Comparison of ENCODE assay signal across 9 mouse cellular contexts in the genomic region with DNA sequence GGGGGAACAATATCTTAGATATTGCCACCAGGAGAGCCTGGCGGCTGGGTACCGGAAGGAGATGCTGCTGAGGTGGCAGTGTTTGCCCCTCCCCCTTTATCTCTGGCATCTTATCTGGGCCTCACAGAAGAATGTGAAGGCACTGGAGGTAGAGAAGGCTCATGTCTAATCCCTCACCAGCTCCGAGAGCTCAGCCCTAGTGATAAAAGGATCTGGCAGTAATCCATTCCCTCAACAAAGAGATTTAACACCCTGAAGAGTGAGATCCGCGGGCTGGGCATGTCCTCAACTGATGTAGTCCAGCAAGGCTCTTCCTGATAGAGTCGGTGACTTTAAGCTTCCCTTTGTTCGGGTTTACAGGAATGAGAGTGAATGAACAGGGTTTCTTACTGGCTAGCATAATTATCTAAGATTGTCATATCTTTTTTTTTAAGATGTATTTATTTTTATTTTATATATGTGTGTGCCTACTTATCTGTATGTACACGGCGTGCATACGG. TPM values are rescaled to one million over a fixed set of nuclear protein-coding genes. Genes with fewer than 3 reads are reported as not detected.
DNase-seq lines count a peak whose midpoint lies in the region; ATAC-seq and TF ChIP-seq lines count a peak whose summit lies in the region.
"Had no signal": no experiment of that assay in that cellular context is flagged by ENCODE, and none has a peak within 500 bp of the region (broad histone marks: within the 10 kb centered on the region; RNA-seq: fewer than 3 reads in every experiment).

No protein-coding gene starts in this region.

- H3K4me1 ChIP-seq in heart, embryonic 11.5 days (ENCODE audit: control insufficient read depth, insufficient read depth, low read length) = peaks cover 3% of the 10 kb centered on the region; the same call in 1 of the 2 replicates
- no peaks in the 10 kb centered on the region for H3K4me1 ChIP-seq in hindbrain, embryonic 14.5 days (replicated peaks; ENCODE audit: control insufficient read depth, insufficient read depth, low read length)
- peaks cover 8% of the 10 kb centered on the region; the same call in 1 of the 2 replicates for H3K4me1 ChIP-seq in neural tube, embryonic 13.5 days (replicated peaks)
- no peaks in the 10 kb centered on the region for H3K4me1 ChIP-seq in lung, postnatal 0 days (ENCODE audit: insufficient read depth, low read depth, low read length)

- H3K27me3 ChIP-seq in heart, embryonic 11.5 days (ENCODE audit: control insufficient read depth, insufficient read depth, low read length) = peaks cover 4% of the 10 kb centered on the region
- no peaks in the 10 kb centered on the region for H3K27me3 ChIP-seq in hindbrain, embryonic 14.5 days (ENCODE audit: control insufficient read depth, insufficient read depth, low read length)
- no peaks in the 10 kb centered on the region; the same call in 1 of the 2 replicates for H3K27me3 ChIP-seq in neural tube, embryonic 13.5 days
- no peaks in the 10 kb centered on the region for H3K27me3 ChIP-seq in lung, postnatal 0 days (replicated peaks; ENCODE audit: insufficient read depth, low read length)

- TF ChIP-seq CTCF in lung, postnatal 0 days (IDR thresholded peaks at IDR 0.05) = no peak

- 8% methylated on average over 10 of the region's 10 CpGs for WGBS in heart, embryonic 11.5 days (ENCODE audit: insufficient replicate concordance)
- 32% methylated on average over 10 of the region's 10 CpGs for WGBS in hindbrain, embryonic 14.5 days
- 41% methylated on average over 10 of the region's 10 CpGs for WGBS in neural tube, embryonic 13.5 days
- WGBS in lung, postnatal 0 days = 9% methylated on average over 10 of the region's 10 CpGs

- H3K4me3 ChIP-seq in heart, embryonic 11.5 days (ENCODE audit: low read depth, low read length) = no peak overlapping the region
- H3K4me3 ChIP-seq in hindbrain, embryonic 14.5 days (replicated peaks; ENCODE audit: low read length) = no peak overlapping the region
- H3K4me3 ChIP-seq in neural tube, embryonic 13.5 days = no peak overlapping the region
- no peak overlapping the region for H3K4me3 ChIP-seq in lung, postnatal 0 days (ENCODE audit: low read depth, low read length)

- H3K4me2 ChIP-seq in heart, embryonic 11.5 days = peak overlapping the region; percentile 41; the same call in 1 of the 2 replicates
- 0 out of 2 replicates have a peak overlapping the region, but pooled peaks have one; percentile 14 for H3K4me2 ChIP-seq in hindbrain, embryonic 14.5 days (replicated peaks)
- H3K4me2 ChIP-seq in neural tube, embryonic 13.5 days = peak overlapping the region; percentile 16; the same call in 1 of the 2 replicates
- H3K4me2 ChIP-seq in lung, postnatal 0 days (replicated peaks; ENCODE audit: low read depth, low read length) = no peak overlapping the region

- DNase-seq in heart, adult 18-20 months = no peak
- DNase-seq in embryo, embryonic 9.5 days (ENCODE audit: extremely low spot score) = peak; percentile 35
- no peak for DNase-seq in hindbrain, embryonic 14.5 days (ENCODE audit: low spot score)
- DNase-seq in kidney, adult 11 months = no peak
- no peak for DNase-seq in lung, postnatal 0 days (ENCODE audit: low spot score)
- no peak for DNase-seq in adrenal gland, postnatal 36 days

- no peak for TF ChIP-seq EP300 in lung, postnatal 0 days (IDR thresholded peaks at IDR 0.05)

- H3K9me3 ChIP-seq in heart, embryonic 11.5 days (replicated peaks; ENCODE audit: control insufficient read depth, low read length) = no peaks in the 10 kb centered on the region
- no peaks in the 10 kb centered on the region for H3K9me3 ChIP-seq in hindbrain, embryonic 14.5 days (ENCODE audit: control insufficient read depth, low read length)
- no peaks in the 10 kb centered on the region for H3K9me3 ChIP-seq in neural tube, embryonic 13.5 days
- H3K9me3 ChIP-seq in lung, postnatal 0 days (ENCODE audit: low read length) = no peaks in the 10 kb centered on the region

- no peak overlapping the region for H3K27ac ChIP-seq in heart, embryonic 11.5 days (ENCODE audit: low read depth, low read length)
- H3K27ac ChIP-seq in hindbrain, embryonic 14.5 days = no peak overlapping the region
- H3K27ac ChIP-seq in neural tube, embryonic 13.5 days (replicated peaks) = no peak overlapping the region
- H3K27ac ChIP-seq in lung, postnatal 0 days (ENCODE audit: low read length) = no peak overlapping the region

- no peaks in the 10 kb centered on the region for H3K36me3 ChIP-seq in heart, embryonic 11.5 days (ENCODE audit: control insufficient read depth, insufficient read depth, low read length)
- no peaks in the 10 kb centered on the region for H3K36me3 ChIP-seq in hindbrain, embryonic 14.5 days (replicated peaks; ENCODE audit: control insufficient read depth, insufficient read depth)
- H3K36me3 ChIP-seq in neural tube, embryonic 13.5 days = no peaks in the 10 kb centered on the region
- H3K36me3 ChIP-seq in lung, postnatal 0 days (ENCODE audit: insufficient read depth, low read length) = no peaks in the 10 kb centered on the region

- no peak overlapping the region for H3K9ac ChIP-seq in heart, embryonic 11.5 days (ENCODE audit: low read depth, low read length)
- H3K9ac ChIP-seq in hindbrain, embryonic 14.5 days = no peak overlapping the region
- 0 out of 2 replicates have a peak overlapping the region, but pooled peaks have one; percentile 26 for H3K9ac ChIP-seq in neural tube, embryonic 13.5 days
- H3K9ac ChIP-seq in lung, postnatal 0 days (replicated peaks; ENCODE audit: low read depth) = no peak overlapping the region

- ATAC-seq in heart, embryonic 11.5 days (replicated peaks; ENCODE audit: insufficient number of reproducible peaks, low FRiP score, low TSS enrichment) = no peak
- ATAC-seq in hindbrain, embryonic 14.5 days (ENCODE audit: low FRiP score) = no peak
- ATAC-seq in neural tube, embryonic 13.5 days (ENCODE audit: low read depth) = no peak
- no peak for ATAC-seq in lung, postnatal 0 days
- ATAC-seq: intestine, embryonic 16.5 days had no signal

RNA-seq across cellular contexts. Expression of a gene that starts 27.7 kb away (rescaled TPM):
- 181 and 182 TPM in 2 replicates for polyA plus RNA-seq in heart, embryonic 11.5 days (2014; fragmentation: Nextera tagmentation; extraction: Ambion mirVana)
- total RNA-seq in heart, adult 18-20 months (2021) = 10 to 100 TPM; 86.6 to 94.6 TPM
- 320 and 331 TPM in 2 replicates for polyA plus RNA-seq in hindbrain, embryonic 14.5 days (2014; fragmentation: Nextera tagmentation; extraction: Ambion mirVana)
- polyA plus RNA-seq in neural tube, embryonic 13.5 days (2015; fragmentation: Nextera tagmentation; extraction: Ambion mirVana) = 487 and 510 TPM in 2 replicates
- 445 and 477 TPM in 2 replicates for polyA plus RNA-seq in lung, postnatal 0 days (2015; fragmentation: Nextera tagmentation; extraction: Ambion mirVana)
- 100 to 1,000 TPM; 118 to 119 TPM for total RNA-seq in adrenal gland, postnatal 36 days (2021)

RNA-seq across cellular contexts. Expression of a gene that starts 37.8 kb away (rescaled TPM):
- 45.4 and 50.1 TPM in 2 replicates for polyA plus RNA-seq in heart, embryonic 11.5 days (2014; fragmentation: Nextera tagmentation; extraction: Ambion mirVana)
- total RNA-seq in heart, adult 18-20 months (2021) = 10 to 100 TPM; 37.7 to 40.7 TPM
- polyA plus RNA-seq in hindbrain, embryonic 14.5 days (2014; fragmentation: Nextera tagmentation; extraction: Ambion mirVana) = 60.0 and 61.6 TPM in 2 replicates
- polyA plus RNA-seq in neural tube, embryonic 13.5 days (2015; fragmentation: Nextera tagmentation; extraction: Ambion mirVana) = 84.5 and 91.1 TPM in 2 replicates
- polyA plus RNA-seq in lung, postnatal 0 days (2015; fragmentation: Nextera tagmentation; extraction: Ambion mirVana) = 38.5 and 39.2 TPM in 2 replicates
- total RNA-seq in adrenal gland, postnatal 36 days (2021) = 10 to 100 TPM; 54.3 to 58.7 TPM
